Mouse (Mus musculus): ENCODE measurements around the gene Gm29427.

Gm29427 gene

DNA sequence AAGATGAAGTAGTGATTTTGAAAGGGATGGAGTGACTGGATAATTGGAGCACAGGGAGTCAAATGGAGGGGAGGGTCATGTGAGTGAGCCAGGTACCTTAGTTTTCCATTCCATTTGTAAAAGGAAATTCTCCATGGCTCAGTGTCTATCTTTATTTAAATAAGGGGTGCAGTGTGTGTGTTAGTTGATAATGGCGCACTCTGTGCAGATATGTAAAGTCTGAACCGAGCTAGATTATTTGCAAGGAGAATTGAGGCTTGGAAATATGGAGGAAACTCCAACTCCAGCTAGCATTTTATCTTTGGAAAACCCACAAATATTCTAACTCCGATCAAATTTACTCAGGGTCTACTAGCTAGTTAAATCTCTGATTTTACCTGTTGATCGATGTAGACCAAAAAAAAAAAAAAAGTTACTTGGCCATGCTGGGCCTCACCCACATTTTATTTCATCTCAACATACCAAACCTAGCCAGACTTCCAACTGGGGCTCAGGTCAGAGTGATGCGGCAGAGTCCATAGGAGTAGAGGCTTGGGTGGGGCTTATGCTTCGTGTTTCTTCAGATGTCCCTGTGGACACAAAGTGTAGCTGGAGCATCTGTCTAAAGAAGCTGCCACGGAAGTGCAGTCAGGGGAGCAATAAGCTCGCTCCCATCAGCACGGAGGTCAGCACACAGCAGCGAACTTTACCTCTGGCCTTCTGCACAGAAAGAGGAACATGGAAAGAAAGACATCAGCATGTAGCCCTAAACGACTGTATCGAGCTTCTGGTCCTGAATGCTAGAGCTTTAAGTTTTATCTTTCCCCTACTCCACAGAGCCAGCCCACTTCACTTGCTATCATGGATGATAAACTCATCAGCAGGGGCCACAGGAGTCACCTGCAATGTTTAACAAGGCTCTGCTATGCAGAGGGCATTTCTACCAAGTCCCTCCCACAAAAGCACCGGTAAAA is 17.4 kb upstream of the Gm29427 start:
- DNase-seq (ENCODE audit: low spot score in 2 of 2) = no peak

- no peak for DNase-seq (ENCODE audit: low spot score in 2 of 2)
Observed at GRCm38 (mm10) chr1:130731741-130732337, 16.2 kb upstream of the Gm29427 start, which contains the start of gene AA986860. TSS of gene AA986860 (plus strand) at chr1:130731976.

GRCm38 (mm10) chr1:130729153-130729552 is 13.6 kb upstream of the Gm29427 start, which contains the start of gene Pfkfb2:
TSS of gene Pfkfb2 (minus strand) at chr1:130729253.
- no peak for DNase-seq (ENCODE audit: low spot score in 2 of 2)

DNA sequence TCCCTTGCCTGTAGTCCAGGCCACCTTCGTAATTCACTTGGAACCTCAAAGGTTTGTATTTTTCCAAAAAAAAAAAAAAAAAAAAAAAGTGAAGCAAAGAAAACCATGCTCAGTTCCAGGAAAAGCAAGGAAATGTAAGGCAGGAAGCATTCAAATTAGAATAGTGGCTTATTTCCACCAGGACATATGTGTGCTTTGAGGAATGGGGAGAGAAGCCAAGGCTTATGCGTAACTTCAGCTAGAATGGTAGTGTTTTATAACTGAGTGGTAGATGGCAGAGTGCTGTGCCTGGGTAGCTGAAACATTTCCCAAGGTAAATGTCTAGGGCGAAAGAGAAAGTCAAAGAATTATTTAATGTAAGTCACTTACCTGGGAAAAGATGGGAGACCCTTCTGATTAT is 13.1 kb upstream of the Gm29427 start:
- DNase-seq (ENCODE audit: low spot score in 2 of 2) = no peak

GRCm38 (mm10) chr1:130728070-130728469 is 12.5 kb upstream of the Gm29427 start:
- DNase-seq (ENCODE audit: low spot score in 2 of 2) = no peak

- DNase-seq (ENCODE audit: low spot score in 2 of 2) = no peak
Observed at GRCm38 (mm10) chr1:130726396-130726795, 10.8 kb upstream of the Gm29427 start.

DNA sequence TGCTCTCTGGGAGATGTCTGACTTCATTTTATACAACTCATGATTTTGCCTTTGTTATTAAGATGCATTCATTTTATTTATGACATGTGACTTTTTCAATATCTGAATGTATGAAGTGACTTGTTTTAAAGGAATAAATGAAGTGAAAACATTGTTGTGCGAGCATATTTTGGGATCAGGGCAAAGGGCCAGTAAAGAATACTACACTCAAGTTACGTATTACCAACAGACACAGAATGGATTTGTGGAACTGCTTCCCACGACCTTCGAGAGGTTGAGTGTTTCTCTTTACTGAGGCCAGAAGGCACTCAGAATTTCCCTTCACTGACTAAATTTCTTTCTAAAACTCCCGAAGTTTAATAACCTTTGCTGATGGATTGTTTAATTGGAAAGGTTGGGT is 8.6 kb upstream of the Gm29427 start:
- no peak for DNase-seq (ENCODE audit: low spot score in 2 of 2)

GRCm38 (mm10) chr1:130717291-130717871 is 1.8 kb upstream of the Gm29427 start, which contains the start of gene Yod1:
TSS of gene Yod1 (plus strand) at chr1:130717327.
- peak; percentile 86 to 96 for DNase-seq (ENCODE audit: low spot score in 2 of 2)

- DNase-seq (ENCODE audit: low spot score in 2 of 2) = peak in 1 of 2 experiments; percentile 55
Observed at GRCm38 (mm10) chr1:130716513-130717290, 1.1 kb upstream of the Gm29427 start.

DNA sequence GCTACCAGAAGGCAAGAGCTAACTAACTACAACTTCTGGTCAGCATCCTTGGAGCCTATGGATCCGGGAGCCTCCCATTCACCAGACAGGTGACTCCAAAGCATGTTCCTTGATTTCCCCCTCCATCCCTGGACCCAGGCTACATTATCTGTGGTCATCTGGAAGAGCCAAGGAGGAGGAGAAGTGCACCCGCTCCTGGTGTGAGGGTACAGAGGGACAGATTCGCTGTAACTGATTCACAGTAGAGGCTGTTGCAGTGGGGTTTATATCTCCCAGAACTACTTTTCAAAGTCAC is 566 bp upstream of the Gm29427 start:
- DNase-seq (ENCODE audit: low spot score in 2 of 2) = no peak

DNA sequence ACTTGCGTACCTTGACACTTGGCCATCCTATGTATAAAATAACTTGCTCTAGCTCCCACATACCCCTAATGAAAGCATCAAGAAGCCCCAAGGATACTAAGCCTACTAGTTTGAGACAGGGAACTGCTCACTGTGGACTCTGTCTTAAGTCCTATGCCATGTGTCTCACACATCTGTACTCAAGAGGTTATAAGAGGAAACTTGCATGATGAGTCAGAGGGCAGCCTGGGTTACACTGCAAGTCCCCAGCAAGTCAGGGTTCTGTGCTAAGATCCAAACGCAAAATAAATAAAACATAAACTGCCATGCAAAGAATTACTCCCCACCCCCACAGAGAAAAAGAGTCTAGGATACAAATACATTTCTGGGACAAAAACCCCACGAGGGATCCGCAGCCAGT is 1.6 kb downstream of the Gm29427 start:
- DNase-seq (ENCODE audit: low spot score in 2 of 2) = no peak

GRCm38 (mm10) chr1:130710283-130711080 is 5.1 kb downstream of the Gm29427 start:
- DNase-seq (ENCODE audit: low spot score in 2 of 2) = no peak

DNA sequence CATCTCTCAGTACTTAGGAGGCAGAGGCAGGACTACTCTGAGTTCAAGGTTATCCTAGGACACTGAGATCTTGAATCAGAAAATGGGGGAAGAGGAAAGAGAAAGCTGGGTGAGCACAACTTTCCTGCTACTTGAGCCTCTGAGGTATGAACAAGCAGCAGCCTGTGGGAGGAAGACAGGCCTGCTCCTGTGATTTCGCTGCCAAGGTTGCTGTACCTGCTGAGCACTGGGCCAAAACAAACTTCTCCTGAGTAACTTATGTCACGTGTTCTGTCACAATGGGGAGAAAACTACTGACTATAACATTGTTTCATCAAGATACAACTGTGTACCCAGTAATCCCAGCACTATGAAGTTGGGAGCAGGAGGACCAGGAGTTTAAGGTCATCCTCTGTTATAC is 12.0 kb downstream of the Gm29427 start:
- no peak for DNase-seq (ENCODE audit: low spot score in 2 of 2)

GRCm38 (mm10) chr1:130701976-130702375 is 13.6 kb downstream of the Gm29427 start:
- no peak for DNase-seq (ENCODE audit: low spot score in 2 of 2)

DNA sequence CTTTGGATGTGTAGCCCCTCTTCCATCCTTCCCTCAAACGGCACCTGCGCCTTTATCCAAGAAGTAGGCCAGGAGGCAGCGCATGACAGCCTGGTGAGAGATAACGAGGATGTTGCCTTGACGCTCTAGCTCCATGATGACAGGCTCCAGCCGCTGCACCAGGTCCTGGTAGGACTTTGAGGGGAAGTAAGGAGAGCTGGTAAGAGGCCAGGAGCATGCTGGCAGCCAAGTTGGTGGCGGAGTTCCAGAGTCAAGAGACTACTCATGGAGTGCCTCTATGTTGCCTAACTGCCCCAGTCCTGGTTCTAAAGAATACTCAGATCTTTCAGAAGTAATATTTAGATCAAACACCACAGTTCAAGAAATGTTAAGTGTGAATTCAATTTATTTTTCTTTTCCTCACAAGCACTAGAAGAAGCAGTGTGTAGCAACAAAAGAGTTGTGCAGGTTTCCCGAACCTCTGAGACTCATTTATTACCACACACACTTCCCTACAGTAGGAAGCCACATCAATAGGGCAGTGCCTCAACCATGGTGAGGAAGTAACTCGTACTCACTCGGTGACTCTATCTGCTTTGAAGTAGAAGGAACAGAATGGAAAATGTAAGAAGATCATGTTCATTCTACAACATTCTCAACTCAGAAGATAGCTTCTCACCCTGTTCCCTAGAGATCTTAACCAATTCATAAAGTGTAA is 15.5 kb downstream of the Gm29427 start:
- DNase-seq (ENCODE audit: low spot score in 2 of 2) = peak in 1 of 2 experiments; percentile 26

DNA sequence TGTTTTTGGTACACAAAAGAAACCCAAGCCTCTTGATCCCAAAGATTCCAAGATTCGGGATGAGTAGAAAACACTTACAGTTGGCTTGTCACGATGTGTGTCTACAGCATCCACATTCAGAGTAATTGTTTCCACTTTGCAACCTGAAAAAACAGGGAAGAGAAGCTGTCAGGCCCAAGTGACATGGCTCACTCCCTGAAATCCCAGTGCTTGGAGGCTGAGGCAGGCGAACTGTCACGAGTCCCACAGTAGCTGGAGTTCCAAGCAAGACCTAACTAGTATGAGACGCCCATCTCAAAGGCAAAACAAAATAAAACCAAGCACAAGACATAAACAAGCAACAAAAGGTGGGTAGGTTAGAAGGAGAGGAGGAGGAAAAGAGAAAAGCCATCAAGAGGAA is 17.0 kb downstream of the Gm29427 start:
- DNase-seq (ENCODE audit: low spot score in 2 of 2) = no peak

- DNase-seq (ENCODE audit: low spot score in 2 of 2) = no peak
Observed at GRCm38 (mm10) chr1:130683905-130684304, 31.7 kb downstream of the Gm29427 start.

DNA sequence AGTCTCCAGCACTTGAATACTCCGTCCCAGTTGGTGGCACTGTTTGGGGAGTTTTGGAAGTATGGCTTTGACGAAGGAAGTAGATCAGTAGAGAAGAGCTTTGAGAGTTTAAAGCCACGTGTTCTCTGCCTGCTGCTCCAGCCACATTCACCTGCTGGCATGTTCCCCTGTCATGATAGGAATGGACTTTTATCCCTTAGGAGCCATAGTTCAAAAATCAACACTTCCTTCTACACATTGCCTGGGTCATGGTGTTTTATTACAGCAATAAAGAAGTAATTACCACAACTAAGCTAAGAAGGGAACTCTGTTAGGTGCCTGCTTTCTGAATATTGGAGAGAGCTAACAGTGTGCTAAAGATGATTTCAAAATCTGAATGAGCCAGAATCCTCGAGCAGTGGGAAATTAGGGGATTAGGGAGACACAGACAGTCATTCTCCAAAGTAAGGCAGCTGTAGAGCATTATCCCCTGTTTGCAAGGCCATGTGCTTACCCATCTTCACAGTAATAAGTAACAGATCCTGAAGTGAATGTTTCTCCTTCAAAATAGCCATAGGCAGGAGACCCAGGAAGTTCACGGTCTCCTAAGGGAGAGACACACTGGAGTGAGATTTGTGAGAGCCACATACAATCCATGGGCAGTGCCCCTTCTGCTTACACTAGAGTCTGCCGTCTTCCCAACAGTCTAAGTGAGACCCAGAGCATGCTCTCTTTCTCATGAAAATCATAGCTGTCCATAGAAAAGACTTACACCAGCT is 33.8 kb downstream of the Gm29427 start:
- DNase-seq (ENCODE audit: low spot score in 2 of 2) = no peak

DNA sequence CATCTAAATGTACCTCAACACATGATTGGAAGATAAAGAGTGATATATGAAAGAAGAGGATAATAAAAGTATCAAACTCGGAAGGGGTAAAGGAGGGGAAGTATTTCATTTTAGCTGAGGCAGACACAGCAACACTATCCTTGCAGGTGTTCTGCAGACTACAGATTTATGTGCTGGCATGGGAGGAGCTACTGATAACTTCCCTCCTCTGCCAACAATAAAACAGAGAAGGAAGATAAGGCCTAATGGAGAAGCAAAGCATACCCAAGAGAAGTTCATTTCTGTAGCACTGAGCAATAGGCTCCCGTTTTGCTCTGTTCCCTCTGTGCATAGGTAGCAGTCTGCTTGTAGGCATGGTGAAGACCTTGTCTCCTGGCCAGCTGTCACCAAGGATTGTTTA is 34.5 kb downstream of the Gm29427 start:
- DNase-seq (ENCODE audit: low spot score in 2 of 2) = no peak

DNA sequence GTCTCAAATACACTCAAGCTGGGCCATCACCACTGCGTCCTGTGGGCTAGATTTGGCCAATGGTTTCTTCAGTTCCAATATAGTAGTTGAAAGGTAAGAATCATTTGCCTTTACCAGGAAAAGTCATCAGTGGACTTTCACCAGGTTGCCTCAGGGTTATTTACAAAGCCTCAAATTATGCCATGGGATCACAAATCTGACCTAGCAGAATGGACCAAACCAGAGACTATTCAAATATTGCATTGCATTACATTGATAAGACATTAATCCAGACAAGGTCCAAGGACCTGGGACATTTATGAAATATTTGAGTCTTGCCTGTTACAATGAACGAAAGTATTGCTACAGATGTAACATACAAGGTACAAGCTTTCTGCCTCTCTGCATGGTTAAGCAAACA is 37.0 kb downstream of the Gm29427 start:
- DNase-seq (ENCODE audit: low spot score in 2 of 2) = no peak
